Mouse (Mus musculus): Measurements from ENCODE around the gene Med7. TPM values are rescaled to one million over a fixed set of nuclear protein-coding genes. Genes with fewer than 3 reads are reported as not detected.

Med7 gene
- polyA plus RNA-seq, 1 experiment from 2014 or later = 78.5 TPM

DNA sequence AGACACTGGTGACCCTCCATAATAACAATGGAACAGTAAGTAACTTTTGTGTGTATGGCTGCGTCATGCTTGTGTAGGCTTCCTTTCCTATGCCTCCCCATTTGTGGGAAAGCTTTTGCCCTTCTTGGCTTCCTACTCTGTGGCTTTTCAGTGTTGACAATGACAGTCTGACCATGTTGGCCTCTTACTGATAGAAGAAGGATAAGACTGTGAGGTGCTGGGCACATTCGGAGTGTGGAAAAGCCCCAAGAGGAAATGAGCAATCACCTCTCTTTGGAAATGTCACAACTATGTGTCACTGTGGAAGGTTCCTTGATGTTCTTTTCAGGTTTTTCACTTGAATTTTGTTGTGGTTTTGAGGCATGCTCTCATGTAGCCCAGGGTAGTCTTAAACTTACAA lies 30.2 kb downstream of the Med7 start:
- Histone ChIP-seq H3K27ac (replicated peaks) (no peak overlapping the region), H3K9ac (replicated peaks) (no peak overlapping the region), H3K4me3 (no peak overlapping the region), H3K4me1 (no peaks in the 10 kb centered on the region), H3K36me3 (no peaks in the 10 kb centered on the region), H3K9me3 (no peaks in the 10 kb centered on the region), H3K27me3 (no peaks in the 10 kb centered on the region), H3K4me2 (replicated peaks) (no peak overlapping the region)
- ATAC-seq (replicated peaks) = no peak
- 96% methylated on average over 2 of the region's 2 CpGs for WGBS

DNA sequence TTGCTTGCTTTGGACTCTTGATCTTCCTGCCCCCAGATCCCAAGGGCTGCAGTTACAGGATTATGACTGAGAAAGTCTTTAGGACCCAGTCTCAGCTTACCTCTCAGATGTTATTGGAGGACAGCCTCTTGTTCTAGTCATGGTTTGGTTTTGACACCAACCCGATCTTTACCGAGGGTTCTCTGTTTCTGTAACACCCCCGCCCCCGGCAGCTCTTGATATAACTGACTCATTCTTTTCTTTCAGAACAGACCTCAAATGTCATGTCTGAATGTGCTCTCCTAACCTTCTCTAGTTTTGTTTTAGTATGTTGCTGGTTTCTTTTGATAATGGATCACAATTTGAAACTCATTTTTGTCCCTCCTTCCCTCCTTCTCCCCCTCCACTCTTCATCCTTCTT lies 37.5 kb downstream of the Med7 start:
- ATAC-seq (replicated peaks) = no peak
- H3K9me3 ChIP-seq = no peaks in the 10 kb centered on the region
- 92% methylated on average over 4 of the region's 4 CpGs for WGBS
- H3K27ac ChIP-seq (replicated peaks) = no peak overlapping the region
- no peak overlapping the region for H3K4me2 ChIP-seq (replicated peaks)
- H3K27me3 ChIP-seq = no peaks in the 10 kb centered on the region
- no peak overlapping the region for H3K9ac ChIP-seq (replicated peaks)
- no peak overlapping the region for H3K4me3 ChIP-seq
- no peaks in the 10 kb centered on the region for H3K4me1 ChIP-seq
- no peaks in the 10 kb centered on the region for H3K36me3 ChIP-seq

DNA sequence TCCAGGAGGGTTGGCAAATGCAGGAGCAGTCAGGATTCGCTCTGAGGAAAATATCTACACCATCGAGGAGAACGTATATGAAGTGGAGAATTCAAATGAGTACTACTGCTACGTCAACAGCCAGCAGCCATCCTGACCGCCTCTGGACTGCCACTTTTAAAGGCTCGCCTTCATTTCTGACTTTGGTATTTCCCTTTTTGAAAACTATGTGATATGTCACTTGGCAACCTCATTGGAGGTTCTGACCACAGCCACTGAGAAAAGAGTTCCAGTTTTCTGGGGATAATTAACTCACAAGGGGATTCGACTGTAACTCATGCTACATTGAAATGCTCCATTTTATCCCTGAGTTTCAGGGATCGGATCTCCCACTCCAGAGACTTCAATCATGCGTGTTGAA lies 42.6 kb downstream of the Med7 start:
- no peaks in the 10 kb centered on the region for H3K27me3 ChIP-seq
- H3K4me1 ChIP-seq = no peaks in the 10 kb centered on the region
- no peaks in the 10 kb centered on the region for H3K9me3 ChIP-seq
- no peaks in the 10 kb centered on the region for H3K36me3 ChIP-seq
- H3K4me2 ChIP-seq (replicated peaks) = no peak overlapping the region
- H3K4me3 ChIP-seq = no peak overlapping the region
- H3K9ac ChIP-seq (replicated peaks) = no peak overlapping the region
- ATAC-seq (replicated peaks) = no peak
- H3K27ac ChIP-seq (replicated peaks) = no peak overlapping the region
- 92% methylated on average over 9 of the region's 9 CpGs for WGBS

DNA sequence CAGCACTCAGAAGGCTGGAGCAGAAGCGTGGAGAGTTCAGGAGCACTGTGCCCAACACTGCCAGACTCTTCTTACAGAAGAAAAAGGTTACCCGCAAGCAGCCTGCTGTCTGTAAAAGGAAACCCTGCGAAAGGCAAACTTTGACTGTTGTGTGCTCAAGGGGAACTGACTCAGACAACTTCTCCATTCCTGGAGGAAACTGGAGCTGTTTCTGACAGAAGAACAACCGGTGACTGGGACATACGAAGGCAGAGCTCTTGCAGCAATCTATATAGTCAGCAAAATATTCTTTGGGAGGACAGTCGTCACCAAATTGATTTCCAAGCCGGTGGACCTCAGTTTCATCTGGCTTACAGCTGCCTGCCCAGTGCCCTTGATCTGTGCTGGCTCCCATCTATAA lies 43.8 kb downstream of the Med7 start:
- Histone ChIP-seq H3K9me3 (no peaks in the 10 kb centered on the region), H3K36me3 (no peaks in the 10 kb centered on the region), H3K4me1 (no peaks in the 10 kb centered on the region), H3K27ac (replicated peaks) (no peak overlapping the region), H3K27me3 (no peaks in the 10 kb centered on the region), H3K4me2 (replicated peaks) (no peak overlapping the region), H3K9ac (replicated peaks) (no peak overlapping the region), H3K4me3 (no peak overlapping the region)
- no peak for ATAC-seq (replicated peaks)
- WGBS = 84% methylated on average over 7 of the region's 7 CpGs

DNA sequence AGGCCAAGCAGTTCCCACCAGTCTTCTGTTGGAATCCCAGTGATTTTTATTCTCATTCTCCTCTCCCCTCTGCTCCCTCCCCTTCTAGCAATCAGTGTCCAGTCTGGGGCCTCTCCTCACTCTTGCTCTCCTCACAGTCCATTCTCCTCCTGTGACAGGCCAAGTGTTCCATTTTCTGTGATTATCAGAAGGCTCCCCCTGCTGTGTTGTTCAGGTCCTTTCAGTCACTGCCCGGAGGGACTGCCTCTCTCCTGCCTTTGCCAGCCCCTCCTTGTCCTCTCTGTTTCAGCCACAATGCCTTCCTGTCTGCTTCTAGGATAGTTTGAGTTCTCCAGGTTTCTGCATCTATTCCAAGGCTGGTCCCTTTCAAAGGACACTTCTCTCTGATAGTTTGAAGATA lies 51.5 kb downstream of the Med7 start:
- no peaks in the 10 kb centered on the region for H3K4me1 ChIP-seq
- no peak overlapping the region for H3K4me3 ChIP-seq
- H3K36me3 ChIP-seq = no peaks in the 10 kb centered on the region
- WGBS = 13% methylated on average over 1 of the region's 1 CpGs
- H3K9ac ChIP-seq (replicated peaks) = no peak overlapping the region
- ATAC-seq (replicated peaks) = no peak
- H3K9me3 ChIP-seq = no peaks in the 10 kb centered on the region
- no peak overlapping the region for H3K27ac ChIP-seq (replicated peaks)
- no peak overlapping the region for H3K4me2 ChIP-seq (replicated peaks)
- no peaks in the 10 kb centered on the region for H3K27me3 ChIP-seq

DNA sequence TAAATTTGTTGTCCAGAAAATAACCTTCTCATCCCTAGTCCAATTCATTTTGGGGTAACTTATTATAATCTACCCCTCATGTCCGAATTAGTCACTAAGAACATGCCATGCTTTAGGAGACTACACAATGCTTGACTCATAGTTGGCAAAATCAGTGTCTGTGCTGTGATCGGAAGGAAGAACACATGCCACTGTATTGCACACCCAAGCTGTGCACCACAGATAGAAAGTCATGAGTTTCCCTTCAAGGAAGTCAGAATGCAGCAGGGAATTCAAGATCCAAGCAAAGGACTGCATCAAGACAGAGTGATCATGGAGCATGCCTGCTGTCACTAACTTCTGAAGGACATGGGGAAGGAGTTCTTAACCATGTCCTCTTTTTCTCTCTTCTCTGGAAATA lies 51.9 kb downstream of the Med7 start:
- no peak overlapping the region for H3K4me3 ChIP-seq
- H3K9ac ChIP-seq (replicated peaks) = no peak overlapping the region
- no peaks in the 10 kb centered on the region for H3K36me3 ChIP-seq
- no peak overlapping the region for H3K27ac ChIP-seq (replicated peaks)
- no peaks in the 10 kb centered on the region for H3K27me3 ChIP-seq
- H3K4me2 ChIP-seq (replicated peaks) = no peak overlapping the region
- no peaks in the 10 kb centered on the region for H3K4me1 ChIP-seq
- ATAC-seq (replicated peaks) = no peak
- 82% methylated on average over 2 of the region's 2 CpGs for WGBS
- no peaks in the 10 kb centered on the region for H3K9me3 ChIP-seq

Other genes with a start within 250 kb of the Med7 start
- gene Fndc9, start 201.4 kb upstream of the Med7 start, polyA plus RNA-seq (2015; fragmentation: Nextera tagmentation; extraction: Ambion mirVana) = 3.5 and 3.9 TPM in 2 replicates
- 74.8 and 80.7 TPM in 2 replicates for gene Cyfip2, start 124.1 kb upstream of the Med7 start, polyA plus RNA-seq (2015; fragmentation: Nextera tagmentation; extraction: Ambion mirVana)
- not detected in 2 replicates for gene Itk, start 47.4 kb upstream of the Med7 start, polyA plus RNA-seq (2015; fragmentation: Nextera tagmentation; extraction: Ambion mirVana)
- gene Fam71b, start 40.4 kb upstream of the Med7 start, polyA plus RNA-seq (2015; fragmentation: Nextera tagmentation; extraction: Ambion mirVana) = not detected in 2 replicates
- 0.18 and 0.42 TPM in 2 replicates for gene Havcr2, start 18.0 kb downstream of the Med7 start, polyA plus RNA-seq (2015; fragmentation: Nextera tagmentation; extraction: Ambion mirVana)
- not detected in 2 replicates for gene Gm12169, start 87.3 kb downstream of the Med7 start, polyA plus RNA-seq (2015; fragmentation: Nextera tagmentation; extraction: Ambion mirVana)
- gene BC053393, start 134.6 kb downstream of the Med7 start, polyA plus RNA-seq (2015; fragmentation: Nextera tagmentation; extraction: Ambion mirVana) = not detected in 2 replicates
- gene Dppa1, start 192.3 kb downstream of the Med7 start, polyA plus RNA-seq (2015; fragmentation: Nextera tagmentation; extraction: Ambion mirVana) = not detected in 2 replicates